Mouse (Mus musculus): ENCODE results near the gene Ctnnbip1.

GRCm38 (mm10) chr4:149511221-149511646 is 6.8 kb upstream of the Ctnnbip1 start:
- TF ChIP-seq CTCF (IDR thresholded peaks at IDR 0.05; ENCODE audit: low read depth) (no peak), EP300 (IDR thresholded peaks at IDR 0.05; ENCODE audit: low read depth) (no peak)

All from heart, postnatal 0 days (tissue).